Mouse (Mus musculus) midbrain, embryonic 10.5 days (tissue): ENCODE results near the gene Bbox1. TPM values are rescaled to one million over a fixed set of nuclear protein-coding genes. Genes with fewer than 3 reads are reported as not detected.
A peak's percentile ranks its signal among the peaks of the same experiment; 100 is the strongest.

Source experiments
- DNase-seq: peaks from one replicate; pipeline ENCODE4 v3.0.0-alpha.2; 2017; ENCODE audit warnings: low spot score
- H3K27ac ChIP-seq: fragments of 300-500 bp; sonication (generic); replicated peaks from 2 replicates; pipeline ENCODE4 v1.5.1; 2016; ENCODE audit warnings: mild to moderate bottlenecking
- H3K27me3 ChIP-seq: fragments of 300-500 bp; sonication (generic); 2 replicates; pipeline ENCODE4 v1.6.1; 2016; ENCODE audit warnings: low read depth, mild to moderate bottlenecking; ENCODE audit not compliant: poor library complexity, severe bottlenecking
- H3K36me3 ChIP-seq: fragments of 300-500 bp; sonication (generic); 2 replicates; pipeline ENCODE4 v1.6.1; 2016; ENCODE audit warnings: mild to moderate bottlenecking, moderate library complexity
- H3K4me1 ChIP-seq: fragments of 300-500 bp; sonication (generic); 2 replicates; pipeline ENCODE4 v1.6.1; 2016
- H3K4me3 ChIP-seq: fragments of 300-500 bp; sonication (generic); 2 replicates; pipeline ENCODE4 v1.5.1; 2016; ENCODE audit warnings: mild to moderate bottlenecking, moderate library complexity
- H3K9me3 ChIP-seq: fragments of 300-500 bp; sonication (generic); replicated peaks from 2 replicates; pipeline ENCODE4 v1.6.1; 2016; ENCODE audit warnings: mild to moderate bottlenecking
- WGBS: fragments of 180-500 bp; shearing (Covaris S2); methylation state at CpG from one replicate; pipeline ENCODE4 v1.1.7; 2016; 5-methylcytosine and 5-hydroxymethylcytosine counted together
- polyA plus RNA-seq: library from polyadenylated mRNA; unstranded; fragments of >200 nt; fragmentation: Nextera tagmentation; extraction: Ambion mirVana; gene quantifications from 2 replicates; pipeline ENCODE4 v1.2.1, GENCODE M21; 2016

The Bbox1 gene
- polyA plus RNA-seq, 1 experiment from 2014 or later = not detected

GRCm38 (mm10) chr2:110229143-110230087, 84.9 kb downstream of the Bbox1 start:
- no peaks in the 10 kb centered on the region for H3K9me3 ChIP-seq
- 39% methylated on average over 15 of the region's 15 CpGs for WGBS
- H3K36me3 ChIP-seq = no peaks in the 10 kb centered on the region
- H3K27me3 ChIP-seq = no peaks in the 10 kb centered on the region
- H3K4me3 ChIP-seq = no peak overlapping the region
- H3K27ac ChIP-seq = 0 out of 2 replicates have a peak overlapping the region, but pooled peaks have one; percentile 63
- 0 out of 2 replicates have a peak, but pooled peaks cover 5% of the 10 kb centered on the region for H3K4me1 ChIP-seq
- DNase-seq = peak; percentile 40

- no peak overlapping the region for H3K27ac ChIP-seq
- no peaks in the 10 kb centered on the region for H3K9me3 ChIP-seq
- H3K4me1 ChIP-seq = 0 out of 2 replicates have a peak, but pooled peaks cover 5% of the 10 kb centered on the region
- no peak for DNase-seq
- no peaks in the 10 kb centered on the region for H3K36me3 ChIP-seq
- no peak overlapping the region for H3K4me3 ChIP-seq
- no peaks in the 10 kb centered on the region for H3K27me3 ChIP-seq
- WGBS = 63% methylated on average over 4 of the region's 4 CpGs
These were observed 87.9 kb downstream of the Bbox1 start for GRCm38 (mm10) chr2:110226421-110226820.

GRCm38 (mm10) chr2:110225969-110226368, 88.4 kb downstream of the Bbox1 start:
- no peak for DNase-seq
- H3K9me3 ChIP-seq = no peaks in the 10 kb centered on the region
- no peak overlapping the region for H3K27ac ChIP-seq
- 0 out of 2 replicates have a peak, but pooled peaks cover 5% of the 10 kb centered on the region for H3K4me1 ChIP-seq
- no peak overlapping the region for H3K4me3 ChIP-seq
- no peaks in the 10 kb centered on the region for H3K27me3 ChIP-seq
- H3K36me3 ChIP-seq = no peaks in the 10 kb centered on the region

GRCm38 (mm10) chr2:110222793-110223192, 91.6 kb downstream of the Bbox1 start:
- Histone ChIP-seq H3K4me3 (no peak overlapping the region), H3K4me1 (no peaks in the 10 kb centered on the region), H3K27ac (no peak overlapping the region), H3K27me3 (no peaks in the 10 kb centered on the region), H3K36me3 (no peaks in the 10 kb centered on the region), H3K9me3 (no peaks in the 10 kb centered on the region)
- no peak for DNase-seq
- WGBS = 97% methylated on average over 2 of the region's 2 CpGs

GRCm38 (mm10) chr2:110220492-110220891, 93.9 kb downstream of the Bbox1 start:
- no peaks in the 10 kb centered on the region for H3K27me3 ChIP-seq
- no peak overlapping the region for H3K27ac ChIP-seq
- DNase-seq = no peak
- H3K4me3 ChIP-seq = no peak overlapping the region
- H3K36me3 ChIP-seq = no peaks in the 10 kb centered on the region
- H3K9me3 ChIP-seq = no peaks in the 10 kb centered on the region
- 94% methylated on average over 1 of the region's 1 CpGs for WGBS
- H3K4me1 ChIP-seq = no peaks in the 10 kb centered on the region

- Histone ChIP-seq H3K4me1 (no peaks in the 10 kb centered on the region), H3K27me3 (no peaks in the 10 kb centered on the region), H3K9me3 (no peaks in the 10 kb centered on the region), H3K4me3 (no peak overlapping the region), H3K36me3 (no peaks in the 10 kb centered on the region), H3K27ac (no peak overlapping the region)
- no peak for DNase-seq
- whole genome bisulfite sequencing = 91% methylated on average over 3 of the region's 3 CpGs
These were observed 98.7 kb downstream of the Bbox1 start for GRCm38 (mm10) chr2:110215685-110216058.

- Histone ChIP-seq H3K27me3 (no peaks in the 10 kb centered on the region), H3K4me3 (no peak overlapping the region), H3K36me3 (no peaks in the 10 kb centered on the region), H3K9me3 (no peaks in the 10 kb centered on the region), H3K27ac (no peak overlapping the region), H3K4me1 (no peaks in the 10 kb centered on the region)
- DNase-seq = no peak
- 79% methylated on average over 9 of the region's 9 CpGs for WGBS
These were observed 99.2 kb downstream of the Bbox1 start for GRCm38 (mm10) chr2:110214991-110215684.

GRCm38 (mm10) chr2:110214278-110214677, 100.1 kb downstream of the Bbox1 start:
- Histone ChIP-seq H3K4me3 (no peak overlapping the region), H3K9me3 (no peaks in the 10 kb centered on the region), H3K36me3 (no peaks in the 10 kb centered on the region), H3K27me3 (no peaks in the 10 kb centered on the region), H3K27ac (no peak overlapping the region), H3K4me1 (no peaks in the 10 kb centered on the region)
- WGBS = 89% methylated on average over 4 of the region's 4 CpGs
- DNase-seq = no peak

Other genes starting within 250 kb of the Bbox1 start
- gene Fibin, start 48.6 kb upstream of the Bbox1 start, polyA plus RNA-seq = 0.38 and 1.1 TPM in 2 replicates